Mouse (Mus musculus) forebrain, embryonic 13.5 days (tissue): ENCODE results near the gene Ube2e3. TPM values are rescaled to one million over a fixed set of nuclear protein-coding genes. Genes with fewer than 3 reads are reported as not detected.

Experiments
- ATAC-seq: fragments of 200-750 bp; cut with Nextera tagmentation; 2 replicates; pipeline ENCODE4 v1.8.0; 2017
- H3K27ac ChIP-seq: fragments of 300-500 bp; sonication (generic); 2 replicates; pipeline ENCODE4 v1.5.1; 2015; ENCODE audit warnings: inconsistent platforms, mild to moderate bottlenecking, moderate library complexity
- H3K27me3 ChIP-seq: fragments of 300-500 bp; sonication (generic); 2 replicates; pipeline ENCODE4 v1.6.1; 2015; ENCODE audit warnings: mild to moderate bottlenecking, inconsistent platforms
- H3K36me3 ChIP-seq: fragments of 300-500 bp; sonication (generic); 2 replicates; pipeline ENCODE4 v1.6.1; 2015; ENCODE audit warnings: mild to moderate bottlenecking, inconsistent platforms; ENCODE audit not compliant: poor library complexity, severe bottlenecking
- H3K4me1 ChIP-seq: fragments of 300-500 bp; sonication (generic); 2 replicates; pipeline ENCODE4 v1.6.1; 2015; ENCODE audit warnings: inconsistent platforms
- H3K4me2 ChIP-seq: fragments of 300-500 bp; sonication (generic); 2 replicates; pipeline ENCODE4 v1.6.1; 2015; ENCODE audit warnings: inconsistent platforms, mild to moderate bottlenecking, moderate library complexity
- H3K4me3 ChIP-seq: fragments of 300-500 bp; sonication (generic); 2 replicates; pipeline ENCODE4 v1.5.1; 2015; ENCODE audit warnings: mild to moderate bottlenecking, inconsistent platforms
- H3K9ac ChIP-seq: fragments of 300-500 bp; sonication (generic); 2 replicates; pipeline ENCODE4 v1.6.1; 2015; ENCODE audit warnings: mild to moderate bottlenecking, inconsistent platforms
- H3K9me3 ChIP-seq: fragments of 300-500 bp; sonication (generic); replicated peaks from 2 replicates; pipeline ENCODE4 v1.6.1; 2016; ENCODE audit warnings: inconsistent platforms
- WGBS: fragments of 180-500 bp; shearing (Covaris S2); methylation state at CpG from one replicate; pipeline ENCODE4 v1.1.7; 2015; 5-methylcytosine and 5-hydroxymethylcytosine counted together
- polyA plus RNA-seq: library from polyadenylated mRNA; unstranded; fragments of >200 nt; fragmentation: Nextera tagmentation; extraction: Ambion mirVana; gene quantifications from 2 replicates; pipeline ENCODE4 v1.2.1, GENCODE M21; 2015

Gene Ube2e3
- polyA plus RNA-seq, 1 experiment from 2014 or later, result 268 TPM

DNA sequence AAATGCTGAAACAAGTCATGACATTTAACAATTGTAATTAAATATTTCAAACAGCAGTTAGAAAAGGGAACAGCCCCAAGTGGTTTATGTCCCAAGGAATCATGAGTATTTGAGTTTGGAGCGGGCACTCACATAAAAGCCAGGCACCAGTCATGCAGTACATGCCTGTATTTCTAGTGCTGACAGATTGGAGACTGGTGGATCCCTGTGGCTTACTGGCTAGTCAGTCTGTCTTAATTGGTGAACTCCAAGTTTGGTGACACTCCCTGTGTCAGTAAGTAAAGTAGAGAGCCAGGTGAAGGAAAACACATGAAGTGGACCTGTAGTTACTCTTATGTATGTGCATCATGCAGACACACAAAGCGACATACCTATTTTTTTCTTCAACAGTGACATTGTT is 27.3 kb downstream of the Ube2e3 start:
- H3K27ac ChIP-seq, result no peak overlapping the region
- H3K27me3 ChIP-seq, result no peaks in the 10 kb centered on the region
- 0 out of 2 replicates have a peak, but pooled peaks cover 11% of the 10 kb centered on the region for H3K4me1 ChIP-seq
- H3K36me3 ChIP-seq, result no peaks in the 10 kb centered on the region
- no peak for ATAC-seq
- no peak overlapping the region for H3K4me2 ChIP-seq
- no peak overlapping the region for H3K9ac ChIP-seq
- H3K9me3 ChIP-seq, result no peaks in the 10 kb centered on the region
- no peak overlapping the region for H3K4me3 ChIP-seq
- WGBS, result 90% methylated on average over 2 of the region's 2 CpGs

DNA sequence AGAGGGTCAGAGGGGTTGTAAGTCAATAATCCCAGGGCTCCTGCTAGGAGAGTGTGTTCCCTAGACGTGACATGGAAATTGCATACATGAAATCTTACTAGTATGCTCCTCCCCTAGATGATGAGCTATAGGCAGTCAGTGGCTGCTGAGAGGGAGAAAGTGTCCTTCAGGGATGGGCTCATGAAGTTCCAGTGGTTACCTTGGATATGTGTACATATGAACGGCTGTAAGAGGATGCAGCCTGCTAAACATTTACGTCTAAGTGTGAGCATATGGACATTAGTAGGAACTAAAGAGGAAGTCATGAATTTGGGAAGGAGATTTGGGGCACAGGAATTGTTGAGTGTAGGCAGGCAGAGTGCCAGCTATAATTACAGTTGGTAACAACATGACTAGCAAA is 38.0 kb downstream of the Ube2e3 start:
- H3K4me3 ChIP-seq, result no peak overlapping the region
- no peaks in the 10 kb centered on the region for H3K9me3 ChIP-seq
- H3K4me1 ChIP-seq, result peaks cover 16% of the 10 kb centered on the region
- no peak overlapping the region for H3K9ac ChIP-seq
- no peaks in the 10 kb centered on the region for H3K27me3 ChIP-seq
- ATAC-seq, result 0 out of 2 replicates have a peak, but pooled peaks have one; percentile 25
- H3K36me3 ChIP-seq, result no peaks in the 10 kb centered on the region
- H3K27ac ChIP-seq, result no peak overlapping the region
- 78% methylated on average over 3 of the region's 3 CpGs for WGBS
- H3K4me2 ChIP-seq, result no peak overlapping the region

DNA sequence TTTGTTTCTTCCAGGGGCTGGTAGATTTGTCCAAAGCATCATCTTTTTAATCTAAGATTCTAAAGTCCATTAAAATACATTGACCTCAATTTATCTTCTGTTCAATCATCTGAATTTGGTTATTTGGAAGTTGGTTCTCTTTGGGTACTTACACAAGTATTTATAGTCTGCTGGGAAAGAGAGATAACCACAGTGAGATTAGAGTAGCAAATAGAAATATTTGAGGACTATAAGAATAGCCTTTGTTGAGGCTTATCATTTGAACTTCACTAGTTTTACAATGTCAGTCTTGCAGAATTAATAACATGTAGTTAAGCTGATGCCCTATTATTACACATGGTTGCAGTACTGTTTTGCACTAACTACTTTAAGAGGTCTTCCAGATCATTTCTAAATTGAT is 43.6 kb downstream of the Ube2e3 start:
- ATAC-seq, result no peak
- H3K27me3 ChIP-seq, result no peaks in the 10 kb centered on the region
- H3K4me3 ChIP-seq, result no peak overlapping the region
- H3K4me2 ChIP-seq, result no peak overlapping the region
- H3K9ac ChIP-seq, result no peak overlapping the region
- H3K9me3 ChIP-seq, result no peaks in the 10 kb centered on the region
- H3K27ac ChIP-seq, result no peak overlapping the region
- H3K36me3 ChIP-seq, result no peaks in the 10 kb centered on the region
- 0 out of 2 replicates have a peak, but pooled peaks cover 6% of the 10 kb centered on the region for H3K4me1 ChIP-seq

DNA sequence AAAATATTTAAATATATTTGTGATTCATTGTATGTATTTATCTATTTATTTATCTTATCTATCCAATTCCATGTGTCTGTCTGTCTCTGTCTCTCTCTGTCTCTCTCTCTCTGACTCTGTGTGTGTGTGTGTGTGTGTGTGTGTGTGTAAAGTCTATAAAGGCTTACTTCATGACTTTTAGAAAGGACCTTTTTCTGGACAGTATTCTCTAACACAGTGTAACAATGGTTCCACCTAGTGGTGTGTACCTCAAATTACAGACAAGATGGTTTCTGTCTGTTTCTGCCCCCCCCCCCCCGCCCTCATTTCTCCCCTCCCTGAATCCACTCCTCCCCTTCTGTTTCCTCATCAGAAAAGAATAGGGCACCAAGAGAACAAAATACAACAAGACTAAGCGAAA is 46.9 kb downstream of the Ube2e3 start:
- 76% methylated on average over 2 of the region's 2 CpGs for WGBS
- ATAC-seq, result no peak

DNA sequence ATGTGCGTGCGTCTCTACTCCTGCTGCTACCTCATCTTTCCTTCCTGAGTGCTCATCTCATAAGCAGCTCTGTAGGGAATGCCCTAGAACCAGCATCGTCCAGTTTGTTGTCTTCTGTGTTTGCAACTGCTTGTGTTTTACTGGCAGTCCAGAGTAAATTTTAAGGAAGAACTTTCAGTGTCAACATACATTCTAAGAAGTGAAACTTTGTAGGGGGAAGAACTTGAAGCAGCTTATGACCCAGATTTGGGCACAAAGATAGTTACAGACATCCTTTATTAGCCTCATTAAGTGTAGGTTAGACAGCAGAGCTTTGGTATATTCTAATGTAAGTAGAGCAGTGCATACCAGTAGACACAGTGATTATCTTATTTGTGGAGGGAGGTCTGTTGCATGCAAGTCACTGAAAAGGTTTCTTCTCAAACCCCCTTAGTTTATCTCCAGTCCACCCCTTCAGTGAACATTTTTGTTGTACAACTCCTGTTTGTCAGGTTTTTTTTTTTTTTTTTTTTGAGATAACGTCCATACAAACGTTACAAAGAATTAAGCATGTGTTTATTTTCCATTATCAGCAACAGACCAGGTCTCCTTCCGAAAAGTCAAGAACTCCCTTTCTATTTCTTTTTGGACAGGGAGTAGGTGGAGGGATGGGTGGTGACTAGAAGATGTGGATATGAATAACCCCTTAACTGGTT is 55.2 kb downstream of the Ube2e3 start:
- no peaks in the 10 kb centered on the region for H3K27me3 ChIP-seq
- H3K36me3 ChIP-seq, result peaks cover 4% of the 10 kb centered on the region
- no peak overlapping the region for H3K4me3 ChIP-seq
- H3K27ac ChIP-seq, result no peak overlapping the region
- no peaks in the 10 kb centered on the region for H3K9me3 ChIP-seq
- ATAC-seq, result no peak
- H3K9ac ChIP-seq, result no peak overlapping the region
- no peaks in the 10 kb centered on the region for H3K4me1 ChIP-seq
- WGBS, result 90% methylated on average over 6 of the region's 6 CpGs
- H3K4me2 ChIP-seq, result no peak overlapping the region

More for the DNA sequence above, 46.9 kb downstream of the Ube2e3 start:
- H3K27ac ChIP-seq, result no peak overlapping the region
- H3K27me3 ChIP-seq, result no peaks in the 10 kb centered on the region
- H3K4me2 ChIP-seq, result no peak overlapping the region
- H3K4me3 ChIP-seq, result no peak overlapping the region
- no peaks in the 10 kb centered on the region for H3K9me3 ChIP-seq
- 0 out of 2 replicates have a peak, but pooled peaks cover 6% of the 10 kb centered on the region for H3K4me1 ChIP-seq
- peaks cover 1% of the 10 kb centered on the region for H3K36me3 ChIP-seq
- H3K9ac ChIP-seq, result no peak overlapping the region

DNA sequence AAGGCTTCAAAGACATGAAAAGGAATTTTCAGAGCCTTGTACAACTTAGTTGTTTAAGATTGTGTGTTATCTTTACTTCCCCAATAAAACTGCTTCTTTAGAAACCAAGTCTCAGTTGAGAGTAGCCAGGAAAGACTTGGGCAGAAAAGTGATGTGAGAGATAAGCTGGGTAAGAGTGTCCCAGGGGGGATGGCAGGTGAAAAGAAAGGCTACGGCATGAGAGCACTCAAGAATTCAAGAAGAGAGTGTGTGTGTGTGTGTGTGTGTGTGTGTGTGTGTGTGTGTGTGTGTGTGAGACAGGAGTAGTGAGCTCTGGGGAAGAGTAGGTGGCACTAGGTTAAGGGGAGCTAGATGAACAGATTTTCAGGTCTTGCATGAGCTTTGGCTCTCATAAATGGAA is 57.9 kb downstream of the Ube2e3 start:
- Histone ChIP-seq H3K4me1 (no peaks in the 10 kb centered on the region), H3K4me2 (no peak overlapping the region), H3K4me3 (no peak overlapping the region), H3K36me3 (no peaks in the 10 kb centered on the region), H3K27me3 (no peaks in the 10 kb centered on the region), H3K27ac (no peak overlapping the region), H3K9ac (no peak overlapping the region), H3K9me3 (no peaks in the 10 kb centered on the region)
- no peak for ATAC-seq
- 75% methylated on average over 1 of the region's 1 CpGs for WGBS

DNA sequence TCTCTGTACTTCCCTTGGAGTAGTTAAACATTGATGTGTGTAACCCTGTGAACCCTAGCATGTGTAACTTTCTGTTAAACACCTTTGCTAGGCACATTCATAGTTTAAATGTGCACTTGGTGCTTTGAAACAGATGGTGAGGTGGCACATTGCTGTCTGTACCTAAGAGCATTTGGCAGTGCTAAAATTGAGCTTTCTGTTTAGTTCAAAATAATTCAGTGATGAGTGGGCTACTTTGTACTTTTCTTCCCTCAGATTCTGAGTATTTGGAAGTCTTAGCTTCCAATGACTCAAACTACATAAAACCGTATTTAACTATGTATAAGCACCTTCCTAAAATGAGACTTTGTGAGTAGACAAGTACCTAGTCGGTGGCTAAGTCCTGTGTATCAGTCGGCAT is 59.7 kb downstream of the Ube2e3 start:
- no peak for ATAC-seq
- 83% methylated on average over 3 of the region's 3 CpGs for WGBS
- Histone ChIP-seq H3K9me3 (no peaks in the 10 kb centered on the region), H3K27ac (no peak overlapping the region), H3K36me3 (no peaks in the 10 kb centered on the region), H3K4me2 (no peak overlapping the region), H3K9ac (no peak overlapping the region), H3K27me3 (no peaks in the 10 kb centered on the region), H3K4me3 (no peak overlapping the region), H3K4me1 (no peaks in the 10 kb centered on the region)

DNA sequence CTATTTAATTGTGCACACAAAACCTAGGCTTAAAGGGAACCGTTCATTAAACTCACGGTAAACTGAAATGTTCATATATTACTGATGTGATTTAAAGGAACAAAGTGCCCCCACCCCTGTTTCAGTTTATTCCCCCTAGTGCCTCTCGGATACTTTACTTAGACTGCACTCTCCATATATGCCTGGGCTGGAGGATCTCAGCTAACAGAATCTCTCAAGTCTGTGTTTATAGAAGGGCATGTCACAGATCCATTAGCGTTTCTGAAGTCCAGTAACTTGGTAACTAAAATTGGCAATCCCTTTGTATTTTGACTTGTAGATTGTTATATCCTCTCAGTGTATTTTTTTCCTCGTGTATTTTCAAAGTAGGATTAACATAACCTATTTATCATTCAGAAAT is 60.2 kb downstream of the Ube2e3 start:
- Histone ChIP-seq H3K4me1 (no peaks in the 10 kb centered on the region), H3K27ac (no peak overlapping the region), H3K4me2 (no peak overlapping the region), H3K9me3 (no peaks in the 10 kb centered on the region), H3K27me3 (no peaks in the 10 kb centered on the region), H3K36me3 (no peaks in the 10 kb centered on the region), H3K9ac (no peak overlapping the region), H3K4me3 (no peak overlapping the region)
- no peak for ATAC-seq
- 68% methylated on average over 5 of the region's 5 CpGs for WGBS

DNA sequence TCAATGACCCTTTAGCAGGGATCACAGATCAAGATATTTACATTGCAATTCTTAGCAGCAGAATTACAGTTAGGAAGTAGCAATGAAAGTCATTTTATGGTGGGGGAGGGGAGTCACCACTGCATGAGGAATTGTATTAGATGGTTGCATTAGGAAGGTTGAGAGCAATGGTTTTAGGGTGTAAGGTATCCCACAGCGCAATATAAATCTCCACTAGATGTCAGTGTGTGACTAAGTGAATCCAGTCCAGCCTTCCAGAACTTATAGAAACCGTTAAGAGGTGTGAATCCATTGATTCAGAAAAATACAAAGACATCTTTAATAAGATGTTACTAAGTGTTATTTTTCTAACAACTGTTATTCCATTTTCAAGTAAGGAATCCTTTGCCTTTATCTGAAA is 63.4 kb downstream of the Ube2e3 start:
- peak; percentile 70 for ATAC-seq
- 46% methylated on average over 2 of the region's 2 CpGs for WGBS
- H3K9me3 ChIP-seq, result no peaks in the 10 kb centered on the region
- H3K27me3 ChIP-seq, result no peaks in the 10 kb centered on the region
- H3K36me3 ChIP-seq, result no peaks in the 10 kb centered on the region
- no peak overlapping the region for H3K9ac ChIP-seq
- H3K4me2 ChIP-seq, result no peak overlapping the region
- H3K4me1 ChIP-seq, result no peaks in the 10 kb centered on the region
- no peak overlapping the region for H3K4me3 ChIP-seq
- H3K27ac ChIP-seq, result no peak overlapping the region

DNA sequence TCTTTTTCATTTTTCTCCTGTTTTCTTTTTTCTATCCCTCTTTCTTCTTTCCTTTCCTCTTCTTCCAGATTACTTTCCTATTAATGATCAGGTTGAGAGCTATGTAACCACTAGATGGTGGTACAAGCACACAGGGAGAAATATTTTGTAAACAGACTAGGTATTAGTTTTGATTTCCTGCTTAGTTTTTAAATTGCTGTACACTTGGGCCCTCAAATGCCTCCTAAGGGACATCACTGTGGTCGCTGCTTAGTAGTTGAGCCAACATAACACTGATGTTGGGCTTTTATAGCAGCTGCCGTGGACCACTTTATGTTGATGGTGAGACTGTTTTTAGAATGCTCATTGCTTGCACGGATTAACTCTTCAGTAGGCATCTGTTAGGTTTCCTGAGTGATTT is 91.5 kb downstream of the Ube2e3 start:
- H3K4me3 ChIP-seq, result no peak overlapping the region
- H3K36me3 ChIP-seq, result no peaks in the 10 kb centered on the region
- H3K27ac ChIP-seq, result no peak overlapping the region
- 48% methylated on average over 3 of the region's 3 CpGs for WGBS
- peak; percentile 48; the same call in 1 of the 2 replicates for ATAC-seq
- no peaks in the 10 kb centered on the region for H3K27me3 ChIP-seq
- H3K9ac ChIP-seq, result no peak overlapping the region
- peaks cover 25% of the 10 kb centered on the region for H3K4me1 ChIP-seq
- H3K9me3 ChIP-seq, result no peaks in the 10 kb centered on the region
- H3K4me2 ChIP-seq, result no peak overlapping the region

DNA sequence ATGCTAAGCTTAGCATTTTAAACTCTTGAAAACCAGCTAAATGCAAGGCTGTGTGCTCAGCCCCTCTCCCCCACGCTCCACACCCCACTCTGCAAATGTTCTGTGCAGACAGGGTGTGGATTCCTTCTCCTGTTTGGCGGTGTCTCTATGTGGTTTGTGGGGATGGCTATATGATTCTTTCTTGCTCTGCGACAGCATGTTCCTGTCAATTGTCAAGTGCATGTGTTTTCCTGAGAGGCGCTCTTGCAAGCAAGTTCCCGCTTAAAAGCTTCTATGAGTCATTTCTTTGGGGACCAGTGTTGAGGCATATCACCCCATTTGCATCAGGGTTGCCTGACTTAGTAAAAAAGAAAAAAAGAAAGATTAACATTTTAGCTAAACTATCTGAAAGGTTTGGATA is 92.4 kb downstream of the Ube2e3 start:
- no peak overlapping the region for H3K9ac ChIP-seq
- ATAC-seq, result 0 out of 2 replicates have a peak, but pooled peaks have one; percentile 30
- 79% methylated on average over 5 of the region's 5 CpGs for WGBS
- no peaks in the 10 kb centered on the region for H3K36me3 ChIP-seq
- H3K4me1 ChIP-seq, result peaks cover 25% of the 10 kb centered on the region
- no peaks in the 10 kb centered on the region for H3K9me3 ChIP-seq
- no peaks in the 10 kb centered on the region for H3K27me3 ChIP-seq
- H3K4me2 ChIP-seq, result no peak overlapping the region
- no peak overlapping the region for H3K4me3 ChIP-seq
- H3K27ac ChIP-seq, result no peak overlapping the region

DNA sequence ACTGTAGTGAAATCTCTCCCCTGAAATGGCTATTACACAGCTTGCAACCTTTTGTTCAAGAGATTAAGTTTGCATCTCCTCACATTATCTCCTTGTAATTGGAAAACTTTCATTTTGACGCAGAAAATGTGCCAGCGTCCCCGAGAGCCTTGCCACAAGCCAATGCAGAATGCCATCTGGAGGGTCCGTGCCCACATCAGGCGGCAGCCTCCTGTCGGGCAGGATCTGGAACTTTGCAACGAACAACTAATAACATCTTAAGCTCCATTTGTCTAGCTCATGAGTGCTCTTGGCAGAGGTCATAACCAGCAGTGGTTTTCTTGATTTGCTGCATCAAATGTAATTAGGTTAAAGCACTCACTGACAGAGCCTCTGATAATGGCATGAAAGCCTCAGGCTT is 93.1 kb downstream of the Ube2e3 start:
- WGBS, result 44% methylated on average over 7 of the region's 7 CpGs
- Histone ChIP-seq H3K27ac (no peak overlapping the region), H3K4me1 (peaks cover 25% of the 10 kb centered on the region), H3K4me2 (no peak overlapping the region), H3K27me3 (no peaks in the 10 kb centered on the region), H3K4me3 (no peak overlapping the region), H3K36me3 (no peaks in the 10 kb centered on the region), H3K9ac (no peak overlapping the region), H3K9me3 (no peaks in the 10 kb centered on the region)
- no peak for ATAC-seq

DNA sequence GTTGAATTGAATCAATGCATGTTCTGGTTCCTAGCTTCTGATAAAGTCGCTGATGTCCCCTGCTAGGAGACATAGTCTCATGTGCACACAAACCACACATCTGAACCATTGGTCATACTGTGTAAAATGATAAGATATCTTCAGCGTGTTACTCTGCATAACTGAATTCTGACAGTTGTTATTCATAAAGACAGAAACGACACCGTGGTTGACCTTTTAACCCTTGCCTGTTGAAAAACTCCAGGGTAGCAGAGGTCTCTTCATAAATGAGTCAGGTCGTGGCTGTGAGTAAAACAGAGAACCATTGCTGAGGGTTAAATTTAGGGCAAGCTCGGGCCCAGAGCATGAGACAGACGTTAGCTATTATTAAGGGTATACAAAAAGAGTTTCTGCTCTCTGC is 93.7 kb downstream of the Ube2e3 start:
- Histone ChIP-seq H3K9ac (no peak overlapping the region), H3K27me3 (no peaks in the 10 kb centered on the region), H3K36me3 (no peaks in the 10 kb centered on the region), H3K27ac (no peak overlapping the region), H3K9me3 (no peaks in the 10 kb centered on the region), H3K4me3 (no peak overlapping the region), H3K4me1 (peaks cover 25% of the 10 kb centered on the region), H3K4me2 (no peak overlapping the region)
- WGBS, result 41% methylated on average over 7 of the region's 7 CpGs
- no peak for ATAC-seq
